Mouse (Mus musculus) right cerebral cortex, postnatal 25 days (tissue): ENCODE data around the gene Gbx2.

Source experiments
- DNase-seq: peaks from one replicate; pipeline ENCODE4 v3.0.0; 2022

Gbx2 gene

GRCm38 (mm10) chr1:89902236-89902635 lies 28.7 kb downstream of the Gbx2 start:
- DNase-seq: no peak

GRCm38 (mm10) chr1:89901381-89901780 lies 29.6 kb downstream of the Gbx2 start:
- DNase-seq: no peak

GRCm38 (mm10) chr1:89899761-89900445 lies 31.1 kb downstream of the Gbx2 start:
- DNase-seq: no peak

- DNase-seq: no peak
Measured at GRCm38 (mm10) chr1:89899036-89899435, 31.9 kb downstream of the Gbx2 start.

GRCm38 (mm10) chr1:89895801-89896200 lies 35.2 kb downstream of the Gbx2 start:
- no peak for DNase-seq

GRCm38 (mm10) chr1:89892281-89892680 lies 38.7 kb downstream of the Gbx2 start:
- DNase-seq: no peak

- DNase-seq: no peak
Measured at GRCm38 (mm10) chr1:89891400-89891799, 39.6 kb downstream of the Gbx2 start.

GRCm38 (mm10) chr1:89885696-89886095 lies 45.3 kb downstream of the Gbx2 start:
- no peak for DNase-seq

GRCm38 (mm10) chr1:89884335-89884734 lies 46.6 kb downstream of the Gbx2 start:
- DNase-seq: no peak

- no peak for DNase-seq
Measured at GRCm38 (mm10) chr1:89880834-89881233, 50.1 kb downstream of the Gbx2 start.

- DNase-seq: no peak
Measured at GRCm38 (mm10) chr1:89880193-89880592, 50.8 kb downstream of the Gbx2 start.

- DNase-seq: no peak
Measured at GRCm38 (mm10) chr1:89878496-89878895, 52.5 kb downstream of the Gbx2 start.
